Mouse (Mus musculus) frontal cortex, postnatal 14 days (tissue): ENCODE results near the gene Asb5.
A peak's percentile ranks its signal among the peaks of the same experiment; 100 is the strongest.
"Not testable (repeated sequence)": the region's sequence is repeated elsewhere in the genome, so short reads cannot be mapped to it uniquely, and the experiment has no call there.

Experiments
- DNase-seq, 2 experiments: peaks; one replicate each; pipeline ENCODE4 v3.0.0; 2022; ENCODE audit warnings: low spot score in 2 of 2

Asb5 gene

DNA sequence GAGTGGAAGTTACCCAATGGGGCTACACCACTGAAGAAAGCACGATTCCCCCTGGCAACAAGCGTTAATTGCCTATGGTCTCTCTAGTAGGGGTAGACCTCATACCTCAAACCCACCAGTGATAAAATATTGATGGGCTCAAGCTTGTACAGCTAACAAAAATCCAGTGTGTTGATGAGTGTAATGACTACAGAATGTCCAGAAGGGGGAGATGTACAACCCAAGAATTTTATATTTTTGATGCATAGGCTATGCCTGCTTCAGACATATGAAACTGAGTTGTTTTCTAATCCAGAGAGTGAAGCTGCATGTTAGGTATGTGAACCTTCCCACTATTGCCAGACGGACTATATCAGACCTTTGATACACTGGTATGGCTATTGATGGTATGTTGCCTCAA lies 7.9 kb downstream of the Asb5 start:
- DNase-seq, result no peak

DNA sequence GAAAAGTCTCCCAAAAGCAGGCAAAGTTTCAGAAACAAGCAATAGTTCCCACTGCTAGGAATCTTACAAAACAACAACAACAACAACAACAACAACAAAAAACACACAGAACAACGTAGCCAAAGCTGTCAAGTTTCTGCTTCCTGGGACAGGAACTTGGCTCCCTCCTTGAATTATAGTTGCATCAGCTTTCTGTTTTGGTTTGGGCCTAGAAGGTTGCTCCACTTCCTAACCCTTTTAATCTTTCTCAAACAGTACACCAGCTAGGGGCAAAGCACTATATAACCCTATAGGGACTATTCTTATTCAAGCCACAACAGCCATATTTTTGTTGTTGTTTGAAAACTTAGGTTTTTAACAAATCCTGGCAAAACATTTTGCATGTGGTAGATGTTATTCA lies 12.0 kb downstream of the Asb5 start:
- no peak for DNase-seq

DNA sequence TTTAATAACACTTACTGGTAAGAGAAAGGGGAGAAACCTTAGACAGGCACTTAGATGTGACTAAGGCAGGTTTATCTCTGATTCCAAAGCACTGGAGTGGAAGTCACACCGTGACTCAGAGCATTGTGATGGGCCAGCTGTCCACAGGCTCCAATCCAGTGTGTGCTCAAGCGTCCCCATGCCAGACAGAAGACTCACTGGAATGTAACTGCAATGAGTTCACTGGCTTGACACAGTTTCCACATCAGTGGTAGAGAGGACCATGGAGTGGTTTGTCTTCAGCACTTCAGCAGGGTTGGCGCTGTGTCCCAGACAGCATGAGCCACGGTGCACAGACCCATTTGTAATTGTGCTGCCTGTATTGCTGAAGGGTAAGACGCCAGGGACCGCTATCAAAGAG lies 19.0 kb downstream of the Asb5 start:
- no peak for DNase-seq

DNA sequence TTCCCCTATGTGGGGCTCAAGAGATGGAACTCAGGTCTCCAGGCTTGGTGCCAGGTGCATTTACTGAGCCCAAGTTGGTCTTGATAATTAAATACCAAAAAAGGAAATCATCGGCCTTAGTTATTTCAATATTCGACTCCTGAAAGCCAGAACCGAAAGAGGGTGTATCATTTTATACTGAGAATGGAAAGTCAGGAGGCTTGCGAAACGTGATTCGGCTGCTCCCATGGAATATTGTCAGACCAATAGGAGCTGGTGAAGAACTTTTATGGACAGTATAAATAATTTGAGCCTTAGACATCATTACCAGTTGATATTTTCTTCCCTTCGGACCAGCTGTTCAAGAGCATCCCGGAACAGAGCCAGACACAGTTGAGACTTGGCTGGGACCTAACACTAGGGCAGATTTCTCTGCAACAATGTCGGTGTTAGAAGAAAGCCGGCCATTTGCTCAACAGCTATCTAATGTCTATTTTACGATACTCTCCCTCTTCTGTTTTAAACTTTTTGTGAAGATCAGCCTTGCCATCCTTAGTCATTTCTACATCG lies 20.7 kb downstream of the Asb5 start:
- no peak for DNase-seq

DNA sequence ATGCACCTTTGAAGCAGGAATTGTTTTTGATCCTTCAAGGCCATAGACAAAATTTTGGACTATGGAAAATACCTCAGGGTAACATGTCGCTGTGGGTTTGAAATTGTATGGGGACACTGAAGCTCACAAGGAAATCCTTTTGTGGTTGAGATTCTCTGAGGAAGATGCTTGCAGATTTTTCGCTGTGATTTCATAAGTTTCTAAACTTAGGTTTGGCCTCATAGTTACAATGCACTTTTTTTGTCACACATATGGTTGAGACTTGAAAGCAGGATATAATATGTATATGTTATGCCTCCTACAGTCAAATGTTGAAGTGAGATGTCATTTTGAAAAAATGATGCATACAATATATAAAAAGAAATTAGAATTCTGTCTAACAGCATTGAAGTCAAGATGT lies 25.5 kb downstream of the Asb5 start:
- DNase-seq, result no peak

DNA sequence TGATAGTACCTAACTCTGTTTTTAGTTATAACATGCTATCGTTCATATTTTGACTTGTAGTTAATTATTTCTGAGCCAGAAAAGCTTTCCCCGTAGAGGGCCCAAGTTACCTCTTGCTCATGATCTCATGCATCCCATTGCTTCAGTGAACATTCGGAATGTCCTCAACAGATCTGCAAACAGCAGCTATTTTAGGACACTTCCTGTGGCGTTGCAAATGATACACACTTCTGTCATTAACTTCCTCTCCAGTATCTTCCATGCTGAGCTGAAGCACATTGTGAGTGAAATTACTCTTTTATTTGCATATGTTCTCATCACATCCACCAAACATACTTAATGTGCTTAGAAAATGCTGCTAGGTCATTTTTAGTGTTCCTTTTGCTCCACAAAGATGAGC lies 32.8 kb downstream of the Asb5 start:
- no peak for DNase-seq

DNA sequence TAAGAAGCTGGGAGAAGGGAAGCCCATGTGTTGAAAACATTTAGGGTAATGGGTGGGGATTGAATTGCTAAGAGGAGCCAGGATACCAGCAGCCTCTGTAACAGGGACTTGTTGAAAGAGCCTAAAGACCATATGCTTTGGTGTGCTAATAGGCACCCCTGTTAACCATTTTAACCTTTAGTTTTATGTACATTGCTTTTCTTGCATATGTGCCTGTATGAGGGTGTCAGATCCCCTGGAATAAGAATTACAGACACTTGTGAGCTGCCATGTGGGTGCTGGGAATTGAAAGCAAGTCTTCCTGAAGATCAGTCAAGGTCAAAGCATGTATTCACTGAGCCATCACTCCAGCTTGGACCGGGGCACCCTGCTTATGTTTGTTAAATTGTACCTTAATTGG lies 35.8 kb downstream of the Asb5 start:
- DNase-seq, result no peak

DNA sequence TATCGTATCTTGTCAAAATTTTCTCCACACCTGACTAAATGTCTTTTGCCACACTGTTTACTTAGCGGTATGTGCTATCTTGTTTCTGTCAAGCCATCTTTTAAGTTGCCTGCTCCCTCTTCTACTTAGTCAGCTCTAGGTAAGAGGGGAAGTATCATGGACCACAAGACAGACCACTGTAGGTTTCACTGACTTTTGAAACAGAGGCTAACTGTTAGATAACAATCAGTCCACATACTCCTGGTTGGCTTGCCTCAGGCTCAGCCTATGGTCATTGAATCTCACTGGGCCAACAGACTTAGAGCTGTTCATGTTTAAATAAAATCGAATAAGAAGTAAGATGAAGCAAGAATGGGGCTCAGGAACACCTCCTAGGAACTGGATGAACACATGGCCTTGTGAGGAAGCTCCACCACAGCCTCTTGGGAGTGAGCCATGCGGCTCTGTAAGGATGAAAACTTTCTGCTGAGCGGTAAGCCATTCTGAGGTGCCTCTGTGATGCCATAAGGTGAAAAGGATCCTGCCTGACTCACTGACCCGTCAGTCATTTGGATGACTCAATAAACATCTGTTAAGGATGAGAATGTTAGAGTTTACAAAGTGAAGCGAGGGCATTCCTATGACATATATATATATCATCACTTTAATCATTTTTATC lies 36.4 kb downstream of the Asb5 start:
- no peak for DNase-seq

DNA sequence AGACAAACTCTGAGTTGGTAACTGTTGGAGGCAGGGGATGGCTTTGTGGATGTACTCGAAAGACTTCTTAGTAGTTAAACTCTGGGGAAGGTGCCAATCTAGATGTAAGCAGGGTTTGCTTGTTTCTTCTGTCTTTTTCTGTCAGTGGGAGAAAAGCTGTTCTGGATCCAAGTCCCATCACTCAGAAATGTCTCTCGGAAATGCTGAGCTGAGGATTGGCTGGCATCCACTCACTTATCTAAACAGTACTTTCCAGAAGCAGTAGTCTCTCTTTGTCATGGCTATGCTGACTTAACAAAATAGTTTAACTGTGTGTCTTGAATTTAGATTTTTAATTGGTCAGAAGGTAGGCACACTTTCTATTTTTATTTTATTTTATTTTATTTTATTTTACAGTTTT lies 37.8 kb downstream of the Asb5 start:
- no peak for DNase-seq

DNA sequence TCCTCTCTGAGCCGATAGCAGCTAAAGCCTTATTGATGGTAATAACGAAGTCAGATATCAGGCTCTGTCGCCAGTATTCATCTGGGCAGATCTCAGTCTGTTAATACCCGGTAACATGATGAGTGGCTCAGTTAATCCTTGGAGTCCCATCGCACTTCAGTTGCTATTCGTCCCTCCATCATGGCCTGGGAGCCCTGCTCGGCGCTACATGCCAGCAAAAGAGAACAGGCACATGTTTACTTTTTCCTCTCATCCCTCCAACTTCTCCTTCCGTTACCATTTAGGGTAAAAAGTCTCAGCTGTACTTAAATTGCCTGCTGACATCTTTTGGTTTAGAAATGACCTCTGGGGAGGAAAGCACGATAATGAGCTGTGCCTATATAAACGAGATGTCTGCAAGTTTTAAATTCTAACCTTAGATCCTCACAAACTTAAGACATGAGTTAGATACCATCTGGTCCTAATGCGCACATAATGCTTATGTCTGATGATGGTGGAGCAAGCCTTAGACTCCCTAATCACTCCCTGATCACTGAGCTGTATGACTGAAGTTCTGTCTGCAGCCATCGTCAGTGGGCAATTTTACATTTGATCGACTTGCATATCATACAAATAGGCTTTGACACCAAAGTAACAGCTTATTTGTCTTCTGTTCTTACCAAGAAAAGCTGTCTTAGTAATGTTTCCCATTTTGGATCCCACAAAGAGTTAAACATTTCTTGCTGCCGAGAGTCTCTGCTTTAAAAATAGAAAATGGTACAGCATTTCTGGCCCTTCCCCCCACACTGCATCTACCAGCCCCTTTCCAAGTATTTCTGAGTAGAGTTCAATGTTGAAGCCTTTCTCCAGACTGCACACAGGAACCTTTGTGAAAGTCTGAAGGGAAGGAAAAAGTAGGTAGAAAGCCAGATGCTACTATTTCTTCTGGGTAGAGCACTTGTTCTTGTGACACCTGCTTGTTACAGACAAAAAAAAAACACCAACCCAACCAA lies 41.5 kb downstream of the Asb5 start:
- no peak for DNase-seq

DNA sequence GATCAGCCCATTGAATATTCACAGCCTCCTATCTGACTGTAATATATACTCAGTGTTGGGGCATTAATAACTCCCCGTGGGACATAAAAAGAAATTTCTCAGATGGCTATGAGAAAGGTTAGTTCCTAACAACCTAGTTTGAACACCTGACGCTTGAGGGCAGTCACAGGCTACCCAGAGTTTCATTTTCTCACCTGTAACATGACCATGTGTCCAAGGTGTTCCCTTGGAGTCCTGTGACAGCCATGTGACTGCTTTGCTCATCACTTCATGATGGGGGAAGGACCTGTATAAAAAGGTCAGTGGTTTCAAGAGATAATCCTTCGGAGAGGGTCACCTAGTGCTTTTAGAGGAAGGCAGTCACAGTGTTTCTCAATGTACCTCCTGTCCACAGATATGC lies 52.1 kb downstream of the Asb5 start:
- no peak for DNase-seq

DNA sequence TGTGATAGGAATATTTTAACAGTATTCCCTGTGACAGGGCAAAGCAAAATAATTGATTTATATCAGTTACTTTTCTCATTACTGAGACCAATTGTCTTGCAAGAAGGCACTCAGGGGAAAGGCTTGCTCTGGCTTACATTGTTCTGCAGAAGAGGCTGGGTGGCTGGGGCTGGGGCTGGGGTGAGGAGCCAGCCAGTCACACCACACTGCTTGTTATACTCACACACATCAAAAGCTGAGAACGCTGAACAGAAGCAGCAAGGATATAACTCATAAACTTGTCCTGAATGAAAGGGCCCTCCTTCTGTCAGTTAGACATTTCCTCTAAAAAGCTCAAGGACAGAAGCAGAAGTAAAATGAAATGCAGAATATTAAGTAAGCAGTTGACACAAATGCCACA lies 53.5 kb downstream of the Asb5 start:
- DNase-seq, result no peak

DNA sequence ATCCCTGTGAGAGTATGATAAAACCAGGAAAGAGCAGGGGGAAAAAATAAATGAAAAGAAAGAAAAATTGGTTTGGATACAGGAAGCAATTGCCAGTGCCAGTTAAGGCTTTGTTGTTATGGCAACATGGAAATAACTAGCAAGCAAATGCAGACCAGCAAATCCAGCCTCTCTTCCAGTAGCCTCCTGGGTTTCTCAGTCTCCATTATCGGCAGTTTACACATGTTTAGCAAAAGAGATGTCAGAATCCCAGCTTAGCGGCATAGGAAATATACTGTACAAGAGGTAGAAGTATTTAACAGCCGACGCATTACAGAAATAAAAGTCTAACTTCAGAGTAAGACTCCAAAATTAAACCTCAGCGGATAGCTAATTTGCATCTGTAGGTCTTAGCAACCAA lies 65.3 kb downstream of the Asb5 start:
- no peak for DNase-seq

DNA sequence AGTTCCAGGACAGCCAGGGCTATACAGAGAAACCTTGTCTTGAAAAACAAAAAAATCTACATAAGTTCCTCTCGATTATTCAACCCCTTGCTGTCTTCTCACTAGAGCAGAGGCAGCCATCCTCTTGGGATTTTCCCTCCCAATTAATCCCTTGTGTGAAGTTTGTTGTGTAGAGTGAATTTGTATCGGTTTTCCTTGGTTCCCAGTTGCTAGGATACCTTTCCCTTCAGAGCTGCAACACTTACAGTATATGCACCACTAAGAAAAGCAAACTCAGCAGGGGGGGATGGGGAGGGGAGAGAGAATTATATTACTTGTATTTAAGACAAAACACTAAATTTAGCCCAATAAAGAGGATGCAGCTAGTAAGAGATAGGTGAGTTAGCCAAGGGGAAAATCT lies 66.7 kb downstream of the Asb5 start:
- no peak for DNase-seq

DNA sequence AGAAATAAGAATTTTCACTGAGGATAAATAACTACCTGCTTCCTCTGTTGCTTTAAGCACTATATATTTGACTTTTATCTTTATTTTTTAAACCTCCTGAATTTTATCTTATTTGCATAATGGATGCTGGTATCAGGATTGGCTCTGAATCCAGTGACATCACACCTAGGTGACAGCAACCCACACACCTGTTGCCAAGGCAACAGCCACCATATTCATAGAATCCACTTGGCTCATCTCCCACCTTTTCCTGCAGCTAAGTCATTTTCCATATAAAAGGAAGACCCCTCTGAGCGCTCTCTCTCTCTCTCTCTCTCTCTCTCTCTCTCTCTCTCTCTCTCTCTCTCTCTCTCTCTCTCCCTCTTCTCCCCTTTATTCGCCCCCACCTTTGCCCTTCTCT lies 67.6 kb downstream of the Asb5 start:
- DNase-seq, result peak in 1 of 2 experiments; percentile 32

DNA sequence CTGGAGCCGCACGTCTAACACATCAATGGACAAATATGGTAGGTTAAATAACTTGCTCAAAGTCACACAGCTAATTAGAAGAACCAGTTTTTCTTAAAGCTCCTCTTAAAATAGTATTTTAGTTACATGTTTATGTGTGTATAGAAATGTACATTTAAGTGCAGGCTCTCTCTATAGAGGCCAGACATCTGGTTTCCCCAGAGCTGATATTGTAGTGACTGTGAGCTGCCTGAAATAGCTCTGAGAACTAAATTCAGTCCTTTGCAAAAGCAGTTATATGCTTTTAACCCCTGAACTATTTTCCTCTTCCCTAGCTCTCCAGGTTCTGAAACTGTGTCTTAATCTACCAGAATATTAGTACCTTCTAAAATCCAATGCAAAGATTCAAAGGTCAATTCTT lies 68.0 kb downstream of the Asb5 start:
- no peak for DNase-seq

DNA sequence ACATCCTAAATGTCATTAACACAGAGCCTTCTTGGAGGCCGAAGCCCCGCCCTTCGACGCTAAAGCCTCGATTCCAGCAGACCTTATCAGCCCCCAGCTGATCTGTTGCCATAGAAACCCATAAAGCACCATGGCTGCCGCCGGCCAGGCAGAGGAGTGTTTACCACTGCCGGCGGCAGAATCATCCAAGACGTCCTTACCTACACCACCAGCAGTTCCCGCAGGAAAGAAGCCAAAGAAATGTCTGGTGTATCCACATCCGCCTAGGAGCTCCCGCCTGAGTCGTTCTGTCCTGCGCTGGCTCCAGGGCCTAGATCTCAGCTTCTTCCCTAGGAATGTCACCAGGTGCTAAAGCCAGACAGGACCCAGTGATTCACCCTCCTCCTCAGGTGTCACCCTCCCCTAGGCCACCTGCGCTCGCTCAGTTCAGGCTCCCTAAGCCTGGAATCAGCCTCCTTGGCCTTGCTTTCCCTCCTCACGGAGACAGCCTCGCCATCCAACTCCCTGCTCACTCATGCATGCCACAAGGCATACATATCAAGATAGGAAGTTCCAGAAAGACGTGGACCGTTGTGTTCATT lies 71.4 kb downstream of the Asb5 start, which contains the start of gene Spata4:
TSS of gene Spata4 (plus strand) at position 111 of the 581 bp plus-strand sequence.
- DNase-seq, result peak in 1 of 2 experiments; percentile 27

DNA sequence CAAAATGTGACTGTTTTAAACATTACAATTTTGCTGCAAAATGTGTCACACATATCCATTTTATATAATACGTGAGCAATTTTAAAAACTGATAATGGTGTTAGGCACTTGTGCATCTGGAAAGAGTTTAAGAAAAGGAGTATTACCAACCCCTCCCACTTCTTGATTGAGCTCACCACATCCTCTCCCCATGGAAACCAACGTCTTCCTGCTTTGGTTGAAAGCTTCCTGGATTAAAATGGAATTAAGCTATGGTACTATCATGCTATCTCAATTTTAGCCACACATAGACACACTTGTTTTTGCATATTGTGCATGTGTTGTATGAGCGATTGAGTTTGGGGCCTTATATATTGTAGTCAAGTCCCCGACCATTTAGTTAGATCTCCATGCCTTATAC lies 74.1 kb downstream of the Asb5 start:
- no peak for DNase-seq

DNA sequence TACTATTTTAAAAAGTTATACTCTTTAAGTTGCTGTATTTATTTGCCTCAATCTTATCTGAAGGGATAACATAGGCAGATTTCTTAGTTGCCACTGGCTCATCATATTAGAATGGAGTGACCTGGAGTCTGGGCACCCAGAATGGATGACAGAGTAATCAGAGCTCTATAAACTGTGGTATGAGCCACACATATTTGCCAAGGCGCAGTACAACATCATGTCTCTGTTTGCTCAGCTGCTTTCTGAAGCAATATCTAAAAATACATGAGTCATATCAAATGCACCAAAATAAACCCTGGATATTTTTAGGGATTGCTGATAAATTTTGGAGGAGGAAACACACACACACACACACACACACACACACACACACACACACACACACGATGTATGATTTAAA lies 80.0 kb downstream of the Asb5 start:
- no peak for DNase-seq

DNA sequence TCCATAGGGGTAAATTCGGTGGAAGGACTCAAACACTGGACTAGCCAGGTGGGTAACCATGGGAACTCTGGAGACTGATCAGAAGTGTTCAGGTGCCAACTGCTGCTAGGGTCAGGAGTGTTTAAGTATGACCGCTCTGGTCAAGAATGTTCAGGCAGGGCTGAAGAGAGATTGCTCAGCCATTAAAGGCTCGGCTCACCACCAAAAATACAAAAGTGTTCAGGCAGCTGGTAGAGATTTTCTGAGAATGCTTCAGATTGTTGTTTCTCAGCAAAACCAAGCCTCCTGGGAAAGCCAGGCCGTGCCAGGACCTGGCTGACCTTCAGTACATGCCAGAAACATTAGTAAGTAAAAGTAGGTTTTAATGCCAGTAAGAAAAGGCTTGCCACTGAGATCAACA lies 80.9 kb downstream of the Asb5 start:
- DNase-seq, result no peak

DNA sequence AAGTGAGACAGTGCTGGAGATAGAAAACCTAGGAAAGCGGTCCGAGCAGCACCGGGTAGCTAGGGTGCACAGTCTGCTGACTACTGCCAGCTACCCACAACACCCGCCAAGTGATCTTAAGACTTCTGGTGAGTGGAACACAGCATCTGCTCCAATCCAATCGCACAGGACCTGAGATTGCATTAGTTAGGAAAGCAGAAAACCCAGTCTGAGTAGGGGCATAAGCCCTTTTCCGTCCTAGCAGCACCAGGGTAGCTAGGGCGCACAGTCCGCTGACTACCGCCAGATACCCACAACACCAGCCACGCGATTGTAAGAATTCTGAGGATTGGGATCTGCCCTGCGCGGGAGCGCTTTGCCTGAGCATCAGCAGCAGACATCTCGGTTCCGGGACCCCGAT lies 87.3 kb downstream of the Asb5 start:
- not testable (repeated sequence) for DNase-seq
